Mouse (Mus musculus): ENCODE measurements at regions not wholly inside any gene's neighbourhood (a gene's known extent, or its start where the extent isn't known, plus 50 kb on each side); places are given as distances from the start of the nearest gene placed in this dataset.
A peak's percentile ranks its signal among the peaks of the same experiment; 100 is the strongest.

DNA sequence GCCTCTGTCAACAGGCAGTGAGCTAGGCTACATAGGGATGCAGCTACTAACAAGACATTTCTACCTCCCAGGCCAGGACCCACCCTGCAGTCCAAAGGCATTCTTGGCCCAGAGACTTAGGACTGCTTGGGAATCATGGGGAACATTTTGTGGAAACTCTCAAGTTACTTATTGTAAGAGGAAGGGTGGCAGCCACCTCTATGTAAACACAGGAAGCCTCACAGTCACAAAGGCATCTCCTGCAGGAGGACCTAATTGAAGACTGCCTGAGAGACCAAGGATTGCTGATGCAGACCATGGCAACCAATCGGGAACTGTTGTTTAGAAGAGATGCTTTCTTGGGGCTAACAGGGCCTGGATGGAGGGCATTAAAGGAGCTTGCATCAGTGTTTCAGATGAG is 224.0 kb upstream of the Btg1 start:
- 81% methylated on average over 1 of the region's 1 CpGs for WGBS
- ATAC-seq (ENCODE audit: low FRiP score), result no peak
- H3K4me1 ChIP-seq (replicated peaks), result no peaks in the 10 kb centered on the region

DNA sequence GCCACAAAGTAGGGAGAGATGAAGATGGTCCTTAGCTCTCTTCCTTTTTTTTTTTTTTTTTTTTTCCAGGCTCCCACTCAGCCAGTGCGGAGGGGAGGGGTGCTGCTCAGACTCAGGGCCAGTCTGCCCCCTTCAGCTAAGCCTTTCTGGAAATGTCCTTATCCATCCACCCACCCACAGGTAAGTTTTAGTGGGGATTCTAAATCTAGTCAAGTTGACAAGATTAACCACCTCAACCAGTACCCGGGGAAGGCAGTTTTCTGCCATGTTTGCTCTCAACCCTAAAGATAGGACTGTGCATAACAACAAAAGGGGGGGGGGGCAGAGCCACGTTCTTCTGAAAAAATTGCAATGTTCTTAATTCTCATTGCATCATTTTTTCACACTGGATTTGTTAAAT is 222.6 kb upstream of the Btg1 start:
- Histone ChIP-seq H3K9me3 (no peaks in the 10 kb centered on the region), H3K27ac (no peak overlapping the region), H3K9ac (no peak overlapping the region), H3K4me2 (no peak overlapping the region), H3K4me3 (no peak overlapping the region), H3K4me1 (replicated peaks) (no peaks in the 10 kb centered on the region; the same call in 1 of the 2 replicates), H3K36me3 (no peaks in the 10 kb centered on the region), H3K27me3 (no peaks in the 10 kb centered on the region)
- 92% methylated on average over 3 of the region's 3 CpGs for WGBS
- ATAC-seq (ENCODE audit: low FRiP score), result no peak

More for the DNA sequence above, 224.0 kb upstream of the Btg1 start:
- no peak overlapping the region for H3K9ac ChIP-seq
- H3K36me3 ChIP-seq, result no peaks in the 10 kb centered on the region
- H3K27ac ChIP-seq, result no peak overlapping the region
- H3K4me3 ChIP-seq, result no peak overlapping the region
- no peaks in the 10 kb centered on the region for H3K27me3 ChIP-seq
- H3K4me2 ChIP-seq, result no peak overlapping the region
- H3K9me3 ChIP-seq, result no peaks in the 10 kb centered on the region

DNA sequence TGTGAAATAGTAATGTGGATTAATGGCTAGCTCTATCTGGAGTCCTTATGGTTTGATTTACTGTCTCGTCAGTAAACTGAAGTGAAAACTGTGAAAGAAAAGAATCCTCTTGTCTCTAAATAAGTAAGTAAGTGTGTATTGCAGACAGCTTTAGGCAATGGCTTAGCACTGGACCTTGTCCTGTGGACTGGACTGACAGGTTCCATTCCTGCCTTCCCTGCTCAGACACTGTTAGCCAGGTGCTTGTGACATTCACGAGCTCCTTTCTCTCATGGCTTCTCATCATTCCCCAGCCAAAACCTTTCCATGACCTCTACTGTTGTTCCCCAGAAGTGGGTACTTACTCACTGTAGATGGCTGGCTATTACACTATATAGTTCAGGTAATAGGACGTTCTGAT is 221.8 kb upstream of the Btg1 start:
- 78% methylated on average over 3 of the region's 3 CpGs for WGBS
- Histone ChIP-seq H3K36me3 (no peaks in the 10 kb centered on the region), H3K4me2 (no peak overlapping the region), H3K27me3 (no peaks in the 10 kb centered on the region), H3K4me3 (no peak overlapping the region), H3K9ac (no peak overlapping the region), H3K27ac (no peak overlapping the region), H3K4me1 (replicated peaks) (peaks cover 4% of the 10 kb centered on the region; the same call in 1 of the 2 replicates), H3K9me3 (no peaks in the 10 kb centered on the region)
- no peak for ATAC-seq (ENCODE audit: low FRiP score)

DNA sequence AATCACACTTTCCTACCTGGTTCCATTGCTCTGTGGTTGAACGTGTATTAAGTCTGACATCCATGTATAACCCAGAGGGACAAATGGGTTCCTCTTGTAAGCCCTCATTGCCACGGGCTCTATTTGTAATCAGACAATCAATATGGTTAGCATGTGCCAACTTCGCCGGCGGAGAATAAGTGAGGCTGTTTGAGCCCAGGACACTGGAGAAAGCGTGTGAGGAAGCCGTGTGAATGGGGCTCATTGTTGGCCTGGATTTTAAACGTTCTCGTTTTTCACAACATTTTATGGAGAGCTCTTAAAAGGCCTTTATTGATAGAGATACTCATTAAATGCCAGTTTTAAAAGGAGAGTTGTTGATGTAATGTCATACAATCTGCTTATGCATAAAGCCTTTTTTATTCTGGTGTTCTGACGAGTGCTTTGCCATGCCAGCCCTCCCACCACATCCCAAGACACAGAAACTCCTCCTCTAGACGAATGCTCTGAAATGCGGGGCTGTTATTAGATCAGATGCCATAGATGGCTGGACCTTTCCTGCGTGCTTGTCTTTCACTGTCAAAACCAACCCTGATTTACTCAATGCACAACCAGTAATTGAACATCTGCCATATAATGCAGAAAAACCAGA is 218.8 kb upstream of the Btg1 start:
- H3K27ac ChIP-seq, result no peak overlapping the region
- H3K9ac ChIP-seq, result no peak overlapping the region
- no peak overlapping the region for H3K4me3 ChIP-seq
- 53% methylated on average over 13 of the region's 13 CpGs for WGBS
- peak; percentile 37; the same call in 1 of the 2 replicates for ATAC-seq (ENCODE audit: low FRiP score)
- peaks cover 4% of the 10 kb centered on the region; the same call in 1 of the 2 replicates for H3K4me1 ChIP-seq (replicated peaks)
- no peaks in the 10 kb centered on the region for H3K9me3 ChIP-seq
- H3K27me3 ChIP-seq, result no peaks in the 10 kb centered on the region
- no peak overlapping the region for H3K4me2 ChIP-seq
- no peaks in the 10 kb centered on the region for H3K36me3 ChIP-seq

DNA sequence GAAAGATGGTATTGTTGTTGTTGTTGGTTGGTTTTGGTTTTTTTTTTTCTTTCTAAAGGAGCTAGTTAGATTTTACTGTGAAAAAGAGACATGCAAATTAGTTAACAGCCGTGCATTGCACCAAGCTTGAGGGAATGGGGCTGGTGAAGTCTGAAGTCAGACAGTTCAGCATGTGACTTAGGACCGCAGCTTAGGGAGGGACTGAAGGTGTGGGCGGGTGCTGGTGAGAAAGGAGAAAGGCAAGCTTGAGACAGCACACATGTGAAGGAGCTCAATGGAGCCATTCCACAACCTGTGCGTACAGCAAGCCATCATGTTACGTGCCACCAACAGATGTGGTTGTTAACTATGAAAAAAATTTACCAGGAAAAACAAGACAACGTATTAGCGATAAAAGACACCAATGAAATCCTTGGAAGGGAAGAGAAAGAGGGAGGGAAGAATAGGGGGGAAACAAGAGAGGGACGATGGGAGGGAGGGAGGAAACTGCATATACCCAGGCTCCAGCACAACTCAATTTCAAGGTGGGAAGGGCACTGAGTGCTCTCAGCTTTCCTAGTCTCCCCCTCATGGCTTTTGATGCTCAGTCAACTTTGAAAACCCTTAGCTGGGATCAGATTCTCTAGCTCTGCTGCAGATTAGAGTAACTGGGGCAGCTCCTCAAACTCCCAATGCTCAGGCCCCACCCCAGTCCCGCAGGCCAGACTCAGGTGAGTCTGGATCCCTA is 218.1 kb upstream of the Btg1 start:
- Histone ChIP-seq H3K4me1 (replicated peaks) (peaks cover 4% of the 10 kb centered on the region; the same call in 1 of the 2 replicates), H3K4me2 (no peak overlapping the region), H3K36me3 (no peaks in the 10 kb centered on the region), H3K4me3 (no peak overlapping the region), H3K9me3 (no peaks in the 10 kb centered on the region), H3K9ac (no peak overlapping the region), H3K27ac (peak overlapping the region; percentile 48), H3K27me3 (no peaks in the 10 kb centered on the region)
- WGBS, result 77% methylated on average over 9 of the region's 9 CpGs
- no peak for ATAC-seq (ENCODE audit: low FRiP score)

DNA sequence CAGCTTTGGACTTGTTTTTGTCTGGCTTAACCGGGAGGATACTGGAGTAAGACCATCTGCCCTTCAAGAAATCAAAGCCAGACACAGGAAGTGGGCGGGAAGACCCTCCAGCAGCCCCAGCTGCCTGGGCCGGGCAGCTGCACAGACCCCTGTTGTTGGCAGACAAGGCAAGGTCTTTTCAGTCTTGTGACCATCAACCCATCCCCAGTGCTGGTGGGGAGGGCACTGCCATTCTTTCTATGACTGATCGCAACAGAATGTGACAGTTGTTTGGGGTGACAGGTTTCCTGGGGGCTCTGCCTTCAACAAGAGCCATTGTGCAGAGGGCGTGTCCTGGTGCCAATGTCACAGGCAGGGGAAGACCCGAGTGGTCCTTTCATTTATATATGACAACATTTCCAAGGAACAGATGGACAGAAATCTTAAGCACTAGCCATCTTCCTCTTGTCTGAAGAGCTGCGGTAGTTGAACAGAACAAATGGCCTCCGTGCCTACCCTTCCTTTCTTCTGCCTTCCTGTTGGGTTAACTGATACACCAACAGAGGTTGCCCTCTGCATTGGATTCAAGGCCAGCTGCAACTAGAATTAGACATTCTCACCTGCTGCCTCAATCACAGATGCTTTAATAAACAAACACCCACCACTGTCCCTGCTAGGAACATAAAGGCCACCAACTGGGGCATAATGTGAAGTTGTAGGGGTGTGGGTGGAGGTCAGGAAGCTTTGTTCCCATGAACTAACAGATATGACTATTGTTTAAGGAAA is 217.0 kb upstream of the Btg1 start:
- 33% methylated on average over 8 of the region's 8 CpGs for WGBS
- no peak overlapping the region for H3K4me2 ChIP-seq
- H3K36me3 ChIP-seq, result no peaks in the 10 kb centered on the region
- H3K4me1 ChIP-seq (replicated peaks), result peaks cover 4% of the 10 kb centered on the region; the same call in 1 of the 2 replicates
- H3K9ac ChIP-seq, result no peak overlapping the region
- 0 out of 2 replicates have a peak overlapping the region, but pooled peaks have one; percentile 48 for H3K27ac ChIP-seq
- H3K9me3 ChIP-seq, result no peaks in the 10 kb centered on the region
- no peaks in the 10 kb centered on the region for H3K27me3 ChIP-seq
- peak; percentile 50 for ATAC-seq (ENCODE audit: low FRiP score)
- H3K4me3 ChIP-seq, result no peak overlapping the region

DNA sequence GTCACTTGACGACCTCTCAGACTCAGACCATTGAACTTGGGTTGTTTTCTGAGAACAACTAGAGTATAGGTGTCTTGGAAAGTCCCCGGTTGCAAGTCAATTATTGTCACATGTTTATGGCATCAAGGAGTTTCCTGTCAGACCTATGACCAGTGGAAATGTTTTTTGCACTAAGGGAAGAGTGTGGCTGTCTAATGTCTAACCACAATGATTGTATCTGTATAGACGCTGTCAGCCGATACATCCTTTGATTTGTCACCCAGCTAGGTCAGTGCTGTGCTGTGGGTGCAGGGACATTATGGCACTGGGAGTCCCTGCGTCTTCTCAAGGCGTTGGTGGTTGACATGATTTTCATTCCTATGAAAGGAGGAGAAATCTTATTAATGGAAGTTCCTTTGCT is 216.0 kb upstream of the Btg1 start:
- Histone ChIP-seq H3K36me3 (no peaks in the 10 kb centered on the region), H3K9ac (no peak overlapping the region), H3K4me2 (no peak overlapping the region), H3K27ac (no peak overlapping the region), H3K4me1 (replicated peaks) (peaks cover 4% of the 10 kb centered on the region; the same call in 1 of the 2 replicates), H3K4me3 (no peak overlapping the region), H3K9me3 (no peaks in the 10 kb centered on the region), H3K27me3 (no peaks in the 10 kb centered on the region)
- WGBS, result 92% methylated on average over 6 of the region's 6 CpGs
- no peak for ATAC-seq (ENCODE audit: low FRiP score)

DNA sequence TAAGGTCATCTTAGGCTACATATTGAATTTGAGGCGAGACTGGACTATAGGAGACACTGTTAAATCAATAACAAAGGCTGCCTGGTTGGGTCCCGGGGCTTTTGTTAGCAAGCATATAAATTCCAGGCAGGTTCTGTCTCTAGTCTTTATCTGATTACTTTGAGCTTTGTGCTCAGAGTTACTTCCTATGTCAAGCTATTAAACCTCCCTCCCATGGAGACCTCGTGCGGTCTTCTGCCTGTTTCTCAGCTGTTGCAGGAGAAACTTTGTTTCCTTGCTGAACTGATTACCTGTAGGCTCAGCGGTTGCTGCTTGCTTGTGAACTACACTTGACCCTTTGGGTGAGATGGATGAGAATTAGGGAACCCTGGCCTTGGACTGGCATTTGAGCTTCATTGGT is 210.5 kb upstream of the Btg1 start:
- no peak overlapping the region for H3K27ac ChIP-seq
- H3K36me3 ChIP-seq, result no peaks in the 10 kb centered on the region
- no peak for ATAC-seq (ENCODE audit: low FRiP score)
- no peak overlapping the region for H3K4me2 ChIP-seq
- WGBS, result 59% methylated on average over 5 of the region's 5 CpGs
- H3K4me3 ChIP-seq, result no peak overlapping the region
- no peaks in the 10 kb centered on the region for H3K27me3 ChIP-seq
- no peak overlapping the region for H3K9ac ChIP-seq
- H3K9me3 ChIP-seq, result no peaks in the 10 kb centered on the region
- no peaks in the 10 kb centered on the region for H3K4me1 ChIP-seq (replicated peaks)

DNA sequence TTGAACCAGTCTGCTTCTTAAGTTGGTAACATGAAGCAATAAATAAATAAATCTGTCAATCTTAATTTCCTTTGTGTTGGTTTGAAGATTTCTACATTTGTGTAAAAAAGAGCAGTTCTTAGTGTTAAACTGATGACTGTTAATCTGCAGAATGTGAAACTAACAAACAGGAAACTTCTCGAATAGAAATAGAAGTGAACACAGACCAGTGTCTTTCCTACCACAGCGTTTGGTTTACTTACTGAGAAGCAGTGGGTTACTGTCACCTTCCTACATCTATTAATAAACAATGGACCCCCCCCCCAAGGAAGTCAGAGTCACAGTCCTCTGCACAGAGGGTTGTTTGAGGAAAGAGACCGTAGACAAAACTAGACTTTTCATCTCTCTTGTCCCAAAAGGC is 209.0 kb upstream of the Btg1 start:
- H3K27me3 ChIP-seq, result no peaks in the 10 kb centered on the region
- WGBS, result 86% methylated on average over 3 of the region's 3 CpGs
- H3K36me3 ChIP-seq, result no peaks in the 10 kb centered on the region
- H3K27ac ChIP-seq, result no peak overlapping the region
- H3K4me1 ChIP-seq (replicated peaks), result no peaks in the 10 kb centered on the region
- H3K4me3 ChIP-seq, result no peak overlapping the region
- no peak for ATAC-seq (ENCODE audit: low FRiP score)
- H3K4me2 ChIP-seq, result no peak overlapping the region
- H3K9me3 ChIP-seq, result no peaks in the 10 kb centered on the region
- H3K9ac ChIP-seq, result no peak overlapping the region

DNA sequence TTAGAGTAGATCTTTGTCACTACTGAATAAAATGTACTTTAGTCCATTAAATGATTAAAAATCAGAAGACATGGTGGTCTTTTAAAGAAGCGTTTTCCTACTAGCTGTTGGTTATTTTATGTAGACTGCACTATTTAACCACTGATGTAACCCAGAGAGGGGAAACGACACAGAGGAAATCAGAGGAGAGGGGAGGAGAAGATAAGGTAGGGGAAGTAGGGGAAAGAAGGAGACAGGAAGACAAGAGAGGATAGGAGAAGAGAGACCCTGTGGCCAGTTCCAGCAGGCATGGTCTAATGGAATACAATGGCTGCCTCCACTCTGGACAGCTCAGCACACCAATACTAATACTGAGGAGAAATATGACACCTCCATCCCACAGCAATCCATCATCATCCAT is 208.6 kb upstream of the Btg1 start:
- Histone ChIP-seq H3K27ac (no peak overlapping the region), H3K9ac (no peak overlapping the region), H3K4me2 (no peak overlapping the region), H3K9me3 (no peaks in the 10 kb centered on the region), H3K4me3 (no peak overlapping the region), H3K27me3 (no peaks in the 10 kb centered on the region), H3K4me1 (replicated peaks) (no peaks in the 10 kb centered on the region), H3K36me3 (no peaks in the 10 kb centered on the region)
- no peak for ATAC-seq (ENCODE audit: low FRiP score)
- 85% methylated on average over 2 of the region's 2 CpGs for WGBS

DNA sequence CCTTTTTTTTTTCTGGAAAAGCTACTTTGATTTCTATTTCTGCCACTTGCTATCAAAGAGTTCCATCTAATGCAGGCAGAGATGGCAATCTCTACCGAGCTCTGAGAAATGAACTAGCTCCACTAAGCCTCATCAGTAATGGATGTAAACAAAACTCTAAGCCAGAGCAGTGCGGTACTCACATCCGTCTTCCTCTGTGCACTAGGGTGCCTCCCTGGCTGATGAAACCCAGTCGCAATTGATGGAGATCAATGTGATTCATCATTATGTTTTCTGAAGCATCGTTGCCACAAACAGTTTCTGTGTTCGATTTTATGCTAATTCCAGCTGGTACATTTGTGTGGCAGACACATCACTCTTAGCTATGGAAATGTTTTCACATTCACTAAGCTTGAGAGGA is 206.8 kb upstream of the Btg1 start:
- H3K27me3 ChIP-seq, result no peaks in the 10 kb centered on the region
- H3K9me3 ChIP-seq, result no peaks in the 10 kb centered on the region
- no peak for ATAC-seq (ENCODE audit: low FRiP score)
- WGBS, result 62% methylated on average over 6 of the region's 6 CpGs
- H3K4me1 ChIP-seq (replicated peaks), result no peaks in the 10 kb centered on the region
- H3K27ac ChIP-seq, result no peak overlapping the region
- H3K4me2 ChIP-seq, result no peak overlapping the region
- no peaks in the 10 kb centered on the region for H3K36me3 ChIP-seq
- H3K9ac ChIP-seq, result no peak overlapping the region
- no peak overlapping the region for H3K4me3 ChIP-seq

DNA sequence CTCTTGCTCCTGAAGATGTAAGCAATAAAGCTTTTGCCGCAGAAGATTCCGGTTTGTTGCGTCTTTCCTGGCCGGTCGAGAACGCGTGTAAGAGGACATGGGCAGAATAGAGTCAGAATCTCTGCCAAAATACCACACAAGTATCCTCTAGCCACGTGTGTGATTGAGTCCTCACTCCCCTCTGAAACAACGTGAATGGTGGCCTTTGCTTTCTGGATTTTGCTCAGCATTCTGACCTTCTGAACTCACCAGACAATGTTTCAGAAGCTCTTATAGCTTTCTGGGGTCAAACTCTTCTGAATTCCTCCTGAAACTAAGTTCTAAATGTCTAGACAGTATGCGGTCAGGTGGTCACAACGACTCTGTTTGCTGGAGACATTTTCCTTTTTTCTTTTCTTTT is 202.0 kb upstream of the Btg1 start:
- no peak overlapping the region for H3K4me3 ChIP-seq
- H3K4me2 ChIP-seq, result no peak overlapping the region
- H3K27ac ChIP-seq, result no peak overlapping the region
- H3K4me1 ChIP-seq (replicated peaks), result no peaks in the 10 kb centered on the region
- 92% methylated on average over 11 of the region's 11 CpGs for WGBS
- H3K9ac ChIP-seq, result no peak overlapping the region
- H3K9me3 ChIP-seq, result no peaks in the 10 kb centered on the region
- no peaks in the 10 kb centered on the region for H3K36me3 ChIP-seq
- H3K27me3 ChIP-seq, result no peaks in the 10 kb centered on the region
- no peak for ATAC-seq (ENCODE audit: low FRiP score)
